ENCODE assay signal across 29 mouse cellular contexts in the genomic region with DNA sequence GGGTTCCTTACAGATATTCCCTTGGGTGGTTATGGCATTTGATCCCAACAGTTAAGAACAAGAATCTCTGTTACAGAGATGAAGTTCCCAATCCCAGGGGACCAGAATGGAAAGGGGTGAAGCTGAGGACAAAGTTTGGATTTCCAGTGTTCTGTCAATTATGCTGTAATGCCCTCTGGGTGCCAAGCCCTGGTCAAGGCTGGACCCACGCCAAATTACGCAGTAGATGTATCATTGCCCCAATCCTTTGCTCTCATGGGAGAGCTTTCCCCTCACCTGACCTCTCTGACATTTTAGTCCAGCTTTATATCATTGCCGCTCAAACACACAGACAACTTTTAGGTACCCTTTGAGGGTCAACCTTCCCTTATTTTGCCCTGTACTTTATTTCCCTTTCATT.
A peak's percentile ranks its signal among the peaks of the same experiment; 100 is the strongest.
DNase-seq lines count a peak whose midpoint lies in the region; ATAC-seq lines count a peak whose summit lies in the region.
"Had no signal": no experiment of that assay in that cellular context is flagged by ENCODE, and none has a peak within 500 bp of the region (broad histone marks: within the 10 kb centered on the region; RNA-seq: fewer than 3 reads in every experiment).

No protein-coding gene starts in this region.

- H3K27ac ChIP-seq in heart, embryonic 11.5 days (ENCODE audit: low read depth, low read length): no peak overlapping the region
- H3K27ac ChIP-seq: embryonic facial prominence, embryonic 15.5 days; forebrain, embryonic 12.5 days; hindbrain, embryonic 14.5 days; liver, embryonic 15.5 days; lung, embryonic 15.5 days; midbrain, embryonic 10.5 days; midbrain, embryonic 15.5 days; stomach, embryonic 15.5 days had no signal

- no peaks in the 10 kb centered on the region for H3K9me3 ChIP-seq in heart, embryonic 11.5 days (replicated peaks; ENCODE audit: control insufficient read depth, low read length)
- H3K9me3 ChIP-seq: embryonic facial prominence, embryonic 15.5 days; forebrain, embryonic 12.5 days; heart, embryonic 12.5 days; liver, embryonic 15.5 days; lung, embryonic 15.5 days; midbrain, embryonic 10.5 days; midbrain, embryonic 15.5 days; stomach, embryonic 15.5 days had no signal

- no peak for ATAC-seq in heart, embryonic 11.5 days (replicated peaks; ENCODE audit: insufficient number of reproducible peaks, low FRiP score, low TSS enrichment)
- ATAC-seq: activated CD4-positive, CD25-positive, alpha-beta regulatory T cell, adult 4 months; CD4-positive, CD25-positive, alpha-beta regulatory T cell, adult 4 months; forebrain, postnatal 0 days; intestine, postnatal 0 days; midbrain, embryonic 15.5 days had no signal

- H3K27me3 ChIP-seq in heart, embryonic 11.5 days (ENCODE audit: control insufficient read depth, insufficient read depth, low read length): no peaks in the 10 kb centered on the region
- H3K27me3 ChIP-seq: embryonic facial prominence, embryonic 15.5 days; forebrain, embryonic 12.5 days; heart, embryonic 12.5 days; liver, embryonic 15.5 days; lung, embryonic 15.5 days; midbrain, embryonic 15.5 days; stomach, embryonic 15.5 days had no signal

- WGBS in heart, embryonic 11.5 days (ENCODE audit: insufficient replicate concordance): 87% methylated on average over 3 of the region's 3 CpGs

- H3K4me2 ChIP-seq in heart, embryonic 11.5 days: no peak overlapping the region
- H3K4me2 ChIP-seq: embryonic facial prominence, embryonic 15.5 days; forebrain, embryonic 12.5 days; heart, embryonic 12.5 days; hindbrain, embryonic 14.5 days; liver, embryonic 15.5 days; lung, embryonic 15.5 days; midbrain, embryonic 15.5 days; stomach, embryonic 15.5 days had no signal

- no peak overlapping the region for H3K4me3 ChIP-seq in heart, embryonic 11.5 days (ENCODE audit: low read depth, low read length)
- H3K4me3 ChIP-seq: embryonic facial prominence, embryonic 15.5 days; forebrain, embryonic 12.5 days; heart, embryonic 12.5 days; liver, embryonic 15.5 days; lung, embryonic 15.5 days; midbrain, embryonic 10.5 days; midbrain, embryonic 15.5 days; stomach, embryonic 15.5 days had no signal

- no peaks in the 10 kb centered on the region for H3K4me1 ChIP-seq in heart, embryonic 11.5 days (ENCODE audit: control insufficient read depth, insufficient read depth, low read length)
- H3K4me1 ChIP-seq: embryonic facial prominence, embryonic 15.5 days; forebrain, embryonic 12.5 days; heart, embryonic 12.5 days; liver, embryonic 15.5 days; lung, embryonic 15.5 days; midbrain, embryonic 10.5 days; midbrain, embryonic 15.5 days; stomach, embryonic 15.5 days had no signal

- DNase-seq in heart, adult 11 months: peak; percentile 80
- peak; percentile 10 for DNase-seq in ovary, postnatal 36 days (ENCODE audit: low spot score)
- no peak for DNase-seq in ovary, adult 18-20 months (ENCODE audit: low spot score)
- DNase-seq in adrenal gland, postnatal 14 days: peak; percentile 60
- DNase-seq in left cerebral cortex, adult 11 months (ENCODE audit: low spot score): no peak
- DNase-seq in cerebellum, adult 18-20 months: no peak
- DNase-seq: cerebellum, adult 11-12 months; forebrain, postnatal 0 days; gastrocnemius, postnatal 25 days; heart, adult 18-20 months; heart, postnatal 4 days; kidney, postnatal 4 days; layer of hippocampus, postnatal 36 days; liver; retina, postnatal 1 day; right cerebral cortex, postnatal 14 days had no signal

- no peaks in the 10 kb centered on the region for H3K36me3 ChIP-seq in heart, embryonic 11.5 days (ENCODE audit: control insufficient read depth, insufficient read depth, low read length)
- H3K36me3 ChIP-seq: embryonic facial prominence, embryonic 15.5 days; forebrain, embryonic 12.5 days; heart, embryonic 12.5 days; liver, embryonic 15.5 days; lung, embryonic 15.5 days; midbrain, embryonic 10.5 days; midbrain, embryonic 15.5 days; stomach, embryonic 15.5 days had no signal

- H3K9ac ChIP-seq in heart, embryonic 11.5 days (ENCODE audit: low read depth, low read length): no peak overlapping the region
- H3K9ac ChIP-seq: embryonic facial prominence, embryonic 15.5 days; forebrain, embryonic 12.5 days; forebrain, postnatal 0 days; heart, embryonic 12.5 days; hindbrain, embryonic 14.5 days; liver, embryonic 15.5 days; lung, embryonic 15.5 days; midbrain, embryonic 15.5 days; stomach, embryonic 15.5 days had no signal

Comparison
In these comparisons a context has a peak if more than half of its experiments do, and no peak if none do; other contexts are left out.
1. DNase-seq: peak in heart, adult 11 months (single experiment), ovary, postnatal 36 days (single experiment) and adrenal gland, postnatal 14 days (single experiment); none in ovary, adult 18-20 months (single experiment), left cerebral cortex, adult 11 months (single experiment) and cerebellum, adult 18-20 months (0 of 2).